ENCODE assay signal across 7 mouse cellular contexts in the genomic region with DNA sequence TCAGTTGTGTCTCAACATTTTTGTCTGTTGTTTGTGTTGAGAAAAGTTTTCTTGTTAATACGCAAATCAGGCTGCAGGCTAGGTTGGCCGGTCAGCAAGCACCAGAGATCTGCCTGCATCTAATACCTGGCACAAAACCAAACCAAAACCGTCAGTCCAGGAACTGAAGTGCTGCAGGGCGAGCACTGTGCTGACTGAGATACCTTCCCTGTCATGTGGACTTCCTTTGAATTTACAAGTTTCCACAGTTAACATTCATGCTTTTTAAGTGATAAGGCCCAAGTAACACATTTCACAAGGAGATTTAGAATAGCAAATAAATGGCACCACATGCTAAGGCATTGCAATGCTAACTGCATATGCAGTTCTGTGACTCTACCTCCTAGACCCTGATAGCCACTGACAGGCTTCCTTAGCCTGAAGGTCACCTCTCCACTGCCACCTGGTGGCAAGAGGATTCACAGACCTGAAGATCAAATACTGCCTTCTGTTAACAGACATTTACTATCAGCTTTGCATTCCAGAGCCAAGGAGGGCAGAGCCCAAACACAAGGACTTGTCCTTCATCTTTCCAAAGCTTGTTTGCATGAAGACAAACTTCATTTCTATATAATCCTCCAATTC. TPM values are rescaled to one million over a fixed set of nuclear protein-coding genes. Genes with fewer than 3 reads are reported as not detected.
A peak's percentile ranks its signal among the peaks of the same experiment; 100 is the strongest.
DNase-seq lines count a peak whose midpoint lies in the region; ATAC-seq lines count a peak whose summit lies in the region.

No protein-coding gene starts in this region.

- H3K9me3 ChIP-seq in hindbrain, embryonic 15.5 days: no peaks in the 10 kb centered on the region

- no peaks in the 10 kb centered on the region for H3K27me3 ChIP-seq in hindbrain, embryonic 15.5 days

- no peak overlapping the region for H3K27ac ChIP-seq in hindbrain, embryonic 15.5 days (replicated peaks)

- peak; percentile 88 for ATAC-seq in hindbrain, embryonic 15.5 days (ENCODE audit: low FRiP score, low read depth)
- ATAC-seq in megakaryocyte progenitor cell, adult 5-6 weeks (replicated peaks; ENCODE audit: poor library complexity): peak; percentile 100

- H3K4me3 ChIP-seq in hindbrain, embryonic 15.5 days: no peak overlapping the region

- no peaks in the 10 kb centered on the region for H3K4me1 ChIP-seq in hindbrain, embryonic 15.5 days (replicated peaks)

- H3K9ac ChIP-seq in hindbrain, embryonic 15.5 days: no peak overlapping the region

- 69% methylated on average over 4 of the region's 4 CpGs for WGBS in hindbrain, embryonic 15.5 days

- H3K36me3 ChIP-seq in hindbrain, embryonic 15.5 days: no peaks in the 10 kb centered on the region

- no peak overlapping the region for H3K4me2 ChIP-seq in hindbrain, embryonic 15.5 days

- peak; percentile 81 for DNase-seq in R1 (ENCODE audit: low read depth, low spot score)
- peak; percentile 79 for DNase-seq in cerebellum, adult 8-10 months
- DNase-seq in frontal cortex, postnatal 10 days (ENCODE audit: low spot score in 2 of 2): peak; percentile 9 to 53
- DNase-seq in layer of hippocampus, postnatal 36 days: peak; percentile 30 to 45
- DNase-seq in right cerebral cortex, postnatal 14 days: peak; percentile 72

RNA-seq across cellular contexts. Expression of gene Fgd4, which starts 15.8 kb away (rescaled TPM):
- polyA plus RNA-seq in hindbrain, embryonic 15.5 days (2015; fragmentation: Nextera tagmentation; extraction: Ambion mirVana): 19.3 and 19.9 TPM in 2 replicates
- total RNA-seq in layer of hippocampus, postnatal 36 days (2021): 10 to 100 TPM; 49.9 to 53.2 TPM
- 24.6 and 24.7 TPM in 2 replicates for total RNA-seq in megakaryocyte progenitor cell, adult 5-6 weeks (2015)
- total RNA-seq in megakaryocyte progenitor cell, adult 5-6 weeks (2017): 31.9 and 32.3 TPM in 2 replicates

Comparison
In these comparisons a context has a peak if more than half of its experiments do, and no peak if none do; other contexts are left out.
1. DNase-seq: peak in every context shown above with its lines; median percentile 81 in R1; 79 in cerebellum, adult 8-10 months; 72 in right cerebral cortex, postnatal 14 days; 38 in layer of hippocampus, postnatal 36 days; 31 in frontal cortex, postnatal 10 days.